Mouse (Mus musculus) kidney, postnatal 0 days (tissue): Measurements from ENCODE around the gene Maea. TPM values are rescaled to one million over a fixed set of nuclear protein-coding genes. Genes with fewer than 3 reads are reported as not detected.
A peak's percentile ranks its signal among the peaks of the same experiment; 100 is the strongest.

Experiments
- ATAC-seq: fragments of 200-750 bp; cut with Nextera tagmentation; replicated peaks from 2 replicates; pipeline ENCODE4 v1.8.0; 2017; ENCODE audit warnings: low read depth, moderate number of reproducible peaks, moderate TSS enrichment, moderate library complexity; ENCODE audit not compliant: low FRiP score
- DNase-seq: peaks from one replicate; pipeline ENCODE4 v3.0.0-alpha.2; 2016; ENCODE audit warnings: low spot score
- H3K27ac ChIP-seq: fragments of 300-500 bp; sonication (generic); 2 replicates; pipeline ENCODE4 v1.5.1; 2014; ENCODE audit warnings: mild to moderate bottlenecking
- H3K27me3 ChIP-seq: fragments of 300-500 bp; sonication (generic); 2 replicates; pipeline ENCODE4 v1.6.1; 2014; ENCODE audit warnings: low read length, mixed read lengths; ENCODE audit not compliant: insufficient read depth
- H3K36me3 ChIP-seq: fragments of 300-500 bp; sonication (generic); 2 replicates; pipeline ENCODE4 v1.6.1; 2014; ENCODE audit warnings: low read length, mixed read lengths; ENCODE audit not compliant: insufficient read depth
- H3K4me1 ChIP-seq: fragments of 300-500 bp; sonication (generic); replicated peaks from 2 replicates; pipeline ENCODE4 v1.6.1; 2014; ENCODE audit warnings: antibody characterized with exemption, low read length, mixed read lengths; ENCODE audit not compliant: insufficient read depth
- H3K4me2 ChIP-seq: fragments of 300-500 bp; sonication (generic); 2 replicates; pipeline ENCODE4 v1.6.1; 2014; ENCODE audit warnings: mild to moderate bottlenecking, low read length, moderate library complexity, mixed read lengths
- H3K4me3 ChIP-seq: fragments of 300-500 bp; sonication (generic); replicated peaks from 2 replicates; pipeline ENCODE4 v1.5.1; 2014; ENCODE audit warnings: low read depth, low read length
- H3K9ac ChIP-seq: fragments of 300-500 bp; sonication (generic); 2 replicates; pipeline ENCODE4 v1.6.1; 2014; ENCODE audit warnings: low read depth, low read length
- H3K9me3 ChIP-seq: fragments of 300-500 bp; sonication (generic); replicated peaks from 2 replicates; pipeline ENCODE4 v1.6.1; 2016; ENCODE audit warnings: low read length, inconsistent platforms, mixed read lengths
- CTCF ChIP-seq: IDR thresholded peaks from 2 replicates; pipeline ENCODE4 v1.5.1; 2016; ENCODE audit warnings: antibody characterized with exemption, low read depth, mild to moderate bottlenecking, moderate library complexity
- WGBS: fragments of 180-500 bp; shearing (Covaris S2); extraction: QIAGEN DNeasy Blood & Tissue Kit; methylation state at CpG from one replicate; pipeline ENCODE4 v1.1.7; 2014; 5-methylcytosine and 5-hydroxymethylcytosine counted together
- polyA plus RNA-seq: library from polyadenylated mRNA; unstranded; fragments of >200 nt; fragmentation: Nextera tagmentation; extraction: Ambion mirVana; gene quantifications from 2 replicates; pipeline ENCODE4 v1.2.1, GENCODE M21; 2015

Gene Maea
- 119 and 125 TPM in 2 replicates for polyA plus RNA-seq

- no peaks in the 10 kb centered on the region for H3K9me3 ChIP-seq
- WGBS = under 1% methylated on average over 70 of the region's 71 CpGs
These were observed at the start of gene Maea for GRCm38 (mm10) chr5:33335273-33335976. Gene Maea (plus strand): TSS chr5:33335509.

GRCm38 (mm10) chr5:33293796-33294430, 41.4 kb upstream of the Maea start:
- TF ChIP-seq CTCF = no peak
- Histone ChIP-seq H3K4me2 (no peak overlapping the region), H3K27me3 (no peaks in the 10 kb centered on the region), H3K36me3 (no peaks in the 10 kb centered on the region), H3K4me1 (no peaks in the 10 kb centered on the region), H3K9me3 (no peaks in the 10 kb centered on the region), H3K4me3 (no peak overlapping the region), H3K27ac (no peak overlapping the region), H3K9ac (no peak overlapping the region)
- DNase-seq = no peak
- 44% methylated on average over 16 of the region's 16 CpGs for WGBS
- ATAC-seq = no peak

More at GRCm38 (mm10) chr5:33335273-33335976, at the start of gene Maea:
- Histone ChIP-seq H3K4me3 (peak within 1 kb of the TSS; percentile 98), H3K27ac (peak within 1 kb of the TSS; percentile 92), H3K4me1 (peaks cover 10% of the 10 kb centered on the region), H3K9ac (peak within 1 kb of the TSS; percentile 96), H3K36me3 (no peaks in the 10 kb centered on the region), H3K27me3 (no peaks in the 10 kb centered on the region), H3K4me2 (peak within 1 kb of the TSS; percentile 88)
- peak; percentile 99 for DNase-seq
- TF ChIP-seq CTCF = no peak
- peak; percentile 100 for ATAC-seq

GRCm38 (mm10) chr5:33297164-33297563, 38.1 kb upstream of the Maea start:
- ATAC-seq (no peak), DNase-seq (peak; percentile 10)
- no peak overlapping the region for H3K27ac ChIP-seq
- H3K4me3 ChIP-seq = no peak overlapping the region
- no peaks in the 10 kb centered on the region for H3K9me3 ChIP-seq
- no peak overlapping the region for H3K9ac ChIP-seq
- no peak overlapping the region for H3K4me2 ChIP-seq
- H3K36me3 ChIP-seq = no peaks in the 10 kb centered on the region
- H3K4me1 ChIP-seq = no peaks in the 10 kb centered on the region
- WGBS = 53% methylated on average over 6 of the region's 6 CpGs
- H3K27me3 ChIP-seq = no peaks in the 10 kb centered on the region
- peak; percentile 65 for TF ChIP-seq CTCF

DNA sequence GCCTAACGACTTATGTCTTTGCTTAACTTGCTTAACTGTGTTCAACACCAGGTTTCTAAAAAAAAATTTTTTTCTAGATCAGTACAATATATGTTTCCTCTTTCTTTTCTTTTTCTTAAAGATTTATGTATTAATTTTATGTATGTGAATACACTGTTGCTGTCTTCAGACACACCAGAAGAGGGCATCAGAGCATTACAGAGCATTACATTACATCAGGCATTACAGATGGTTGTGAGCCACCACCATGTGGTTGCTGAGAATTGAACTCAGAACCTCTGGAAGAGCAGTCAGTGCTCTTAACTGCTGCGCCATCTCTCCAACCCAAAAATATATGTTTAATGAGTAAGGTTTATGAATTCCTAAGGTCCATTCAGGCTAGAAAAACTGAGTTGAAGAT, 33.5 kb upstream of the Maea start:
- Histone ChIP-seq H3K27me3 (no peaks in the 10 kb centered on the region), H3K4me3 (no peak overlapping the region), H3K4me1 (no peaks in the 10 kb centered on the region), H3K36me3 (no peaks in the 10 kb centered on the region), H3K9me3 (no peaks in the 10 kb centered on the region), H3K4me2 (no peak overlapping the region), H3K9ac (no peak overlapping the region), H3K27ac (no peak overlapping the region)
- WGBS = 86% methylated on average over 2 of the region's 2 CpGs
- no peak for DNase-seq
- ATAC-seq = no peak
- no peak for TF ChIP-seq CTCF

- DNase-seq = no peak
- Histone ChIP-seq H3K4me3 (no peak overlapping the region), H3K9me3 (no peaks in the 10 kb centered on the region), H3K36me3 (no peaks in the 10 kb centered on the region), H3K4me2 (no peak overlapping the region), H3K9ac (no peak overlapping the region), H3K27me3 (no peaks in the 10 kb centered on the region), H3K27ac (no peak overlapping the region), H3K4me1 (no peaks in the 10 kb centered on the region)
- ATAC-seq = no peak
- WGBS = 67% methylated on average over 3 of the region's 3 CpGs
- no peak for TF ChIP-seq CTCF
These were observed 24.4 kb upstream of the Maea start for GRCm38 (mm10) chr5:33310704-33311462.

- WGBS = 84% methylated on average over 7 of the region's 7 CpGs
- H3K36me3 ChIP-seq = no peaks in the 10 kb centered on the region
- no peaks in the 10 kb centered on the region for H3K27me3 ChIP-seq
- no peak overlapping the region for H3K4me2 ChIP-seq
- no peaks in the 10 kb centered on the region for H3K4me1 ChIP-seq
- no peak for TF ChIP-seq CTCF
- ATAC-seq (no peak), DNase-seq (no peak)
- no peaks in the 10 kb centered on the region for H3K9me3 ChIP-seq
- H3K27ac ChIP-seq = no peak overlapping the region
- no peak overlapping the region for H3K4me3 ChIP-seq
- H3K9ac ChIP-seq = no peak overlapping the region
These were observed 23.1 kb upstream of the Maea start for GRCm38 (mm10) chr5:33312192-33312591.
